Mouse (Mus musculus) liver, adult 2 months (tissue): ENCODE measurements around the gene Slc35b2. TPM values are rescaled to one million over a fixed set of nuclear protein-coding genes. Genes with fewer than 3 reads are reported as not detected.

Experiments used
- DNase-seq: peaks from one replicate; pipeline ENCODE4 v3.0.0-alpha.2; 2011; ENCODE audit warnings: low read depth, low spot score; ENCODE audit errors: extremely low read depth
- H3K27ac ChIP-seq: fragments of 200-500 bp; replicated peaks from 2 replicates; pipeline ENCODE4 v1.5.1; 2012; ENCODE audit warnings: low read depth, mild to moderate bottlenecking, control low read depth, inconsistent platforms, low read length; ENCODE audit not compliant: insufficient read depth
- H3K27me3 ChIP-seq: fragments of 200-500 bp; 2 replicates; pipeline ENCODE4 v1.6.1; 2012; ENCODE audit warnings: mild to moderate bottlenecking, moderate library complexity, low read length, inconsistent platforms; ENCODE audit not compliant: control insufficient read depth, insufficient read depth
- H3K36me3 ChIP-seq: fragments of 200-500 bp; 2 replicates; pipeline ENCODE4 v1.6.1; 2012; ENCODE audit warnings: low read length, inconsistent platforms; ENCODE audit not compliant: control insufficient read depth, insufficient read depth
- H3K4me1 ChIP-seq: fragments of 200-500 bp; 2 replicates; pipeline ENCODE4 v1.6.1; 2011; ENCODE audit warnings: low read length; ENCODE audit not compliant: control insufficient read depth, insufficient read depth
- H3K4me3 ChIP-seq: fragments of 200-500 bp; 2 replicates; pipeline ENCODE4 v1.5.1; 2011; ENCODE audit warnings: low read depth, mild to moderate bottlenecking, control low read depth, low read length, moderate library complexity; ENCODE audit not compliant: insufficient read depth
- H3K79me2 ChIP-seq: fragments of 200-500 bp; 2 replicates; pipeline ENCODE4 v1.6.1; 2012; ENCODE audit warnings: inconsistent platforms, mild to moderate bottlenecking, low read length, moderate library complexity; ENCODE audit not compliant: control insufficient read depth, insufficient read depth
- H3K9ac ChIP-seq: fragments of 200-500 bp; 2 replicates; pipeline ENCODE4 v1.6.1; 2012; ENCODE audit warnings: low read depth, mild to moderate bottlenecking, control low read depth, inconsistent platforms, low read length
- CTCF ChIP-seq: fragments of 200-500 bp; IDR thresholded peaks from 2 replicates; pipeline ENCODE4 v1.5.1; 2011; ENCODE audit warnings: low read depth, low read length, control low read depth
- POLR2A ChIP-seq: fragments of 200-500 bp; IDR thresholded peaks from 2 replicates; pipeline ENCODE4 v1.6.1; 2011; ENCODE audit warnings: low read length, control low read depth; ENCODE audit not compliant: insufficient read depth; ENCODE audit errors: extremely low read depth
- WGBS: fragments of 180-500 bp; shearing (Covaris S2); methylation state at CpG from one replicate; pipeline ENCODE4 v1.1.7; 2018; 5-methylcytosine and 5-hydroxymethylcytosine counted together
- polyA plus RNA-seq: library from polyadenylated mRNA; depleted of rRNA; stranded (reverse); fragments of >200 nt; gene quantifications from 2 replicates; pipeline ENCODE4 v1.2.3, GENCODE M21; 2012
- total RNA-seq: library from RNA; depleted of rRNA; stranded (reverse); fragments of >200 nt; gene quantifications from 2 replicates; pipeline ENCODE4 v1.2.3, GENCODE M21; 2014

Gene Slc35b2
- total and polyA plus RNA-seq, 2 experiments: 45.9 to 69.7 TPM

GRCm38 (mm10) chr17:45575123-45575897, 11.6 kb downstream of the Slc35b2 start:
- TF ChIP-seq CTCF: no peak
- no peak for TF ChIP-seq POLR2A
- no peak for DNase-seq
- Histone ChIP-seq H3K79me2 (peaks cover 8% of the 10 kb centered on the region), H3K27me3 (no peaks in the 10 kb centered on the region), H3K36me3 (peaks cover 14% of the 10 kb centered on the region), H3K4me3 (no peak overlapping the region), H3K27ac (peak overlapping the region; percentile 99), H3K9ac (no peak overlapping the region), H3K4me1 (peaks cover 17% of the 10 kb centered on the region)
- WGBS: 91% methylated on average over 8 of the region's 8 CpGs

GRCm38 (mm10) chr17:45578242-45578641, 14.6 kb downstream of the Slc35b2 start:
- H3K4me3 ChIP-seq: no peak overlapping the region
- H3K9ac ChIP-seq: no peak overlapping the region
- 72% methylated on average over 5 of the region's 5 CpGs for WGBS
- DNase-seq: no peak
- no peaks in the 10 kb centered on the region for H3K79me2 ChIP-seq
- no peak overlapping the region for H3K27ac ChIP-seq
- H3K27me3 ChIP-seq: no peaks in the 10 kb centered on the region
- H3K36me3 ChIP-seq: no peaks in the 10 kb centered on the region
- peaks cover 8% of the 10 kb centered on the region for H3K4me1 ChIP-seq
- TF ChIP-seq CTCF: no peak
- TF ChIP-seq POLR2A: no peak

- no peaks in the 10 kb centered on the region for H3K79me2 ChIP-seq
- 70% methylated on average over 7 of the region's 7 CpGs for WGBS
- no peak overlapping the region for H3K27ac ChIP-seq
- H3K4me1 ChIP-seq: peaks cover 11% of the 10 kb centered on the region
- H3K27me3 ChIP-seq: no peaks in the 10 kb centered on the region
- no peak overlapping the region for H3K4me3 ChIP-seq
- no peak overlapping the region for H3K9ac ChIP-seq
- TF ChIP-seq POLR2A (no peak), CTCF (peak; percentile 31; the same call in 1 of the 2 replicates)
- peak; percentile 43 for DNase-seq
- no peaks in the 10 kb centered on the region for H3K36me3 ChIP-seq
Measured at GRCm38 (mm10) chr17:45578843-45579242, 15.2 kb downstream of the Slc35b2 start.

GRCm38 (mm10) chr17:45579554-45579953, 15.9 kb downstream of the Slc35b2 start:
- H3K9ac ChIP-seq: no peak overlapping the region
- TF ChIP-seq CTCF (no peak), POLR2A (no peak)
- H3K27ac ChIP-seq: no peak overlapping the region
- no peaks in the 10 kb centered on the region for H3K36me3 ChIP-seq
- H3K27me3 ChIP-seq: no peaks in the 10 kb centered on the region
- no peaks in the 10 kb centered on the region for H3K79me2 ChIP-seq
- peaks cover 12% of the 10 kb centered on the region for H3K4me1 ChIP-seq
- DNase-seq: no peak
- no peak overlapping the region for H3K4me3 ChIP-seq
- 83% methylated on average over 4 of the region's 4 CpGs for WGBS

GRCm38 (mm10) chr17:45580958-45581477, 17.3 kb downstream of the Slc35b2 start:
- Histone ChIP-seq H3K9ac (no peak overlapping the region), H3K27ac (no peak overlapping the region), H3K4me1 (peaks cover 17% of the 10 kb centered on the region), H3K27me3 (no peaks in the 10 kb centered on the region), H3K79me2 (no peaks in the 10 kb centered on the region), H3K4me3 (no peak overlapping the region), H3K36me3 (peaks cover under 1% of the 10 kb centered on the region)
- TF ChIP-seq POLR2A (no peak), CTCF (no peak)
- 34% methylated on average over 12 of the region's 12 CpGs for WGBS
- DNase-seq: no peak

- Histone ChIP-seq H3K27me3 (no peaks in the 10 kb centered on the region), H3K4me3 (no peak overlapping the region), H3K27ac (no peak overlapping the region), H3K9ac (no peak overlapping the region), H3K4me1 (peaks cover 22% of the 10 kb centered on the region), H3K36me3 (peaks cover 5% of the 10 kb centered on the region), H3K79me2 (no peaks in the 10 kb centered on the region)
- WGBS: 3% methylated on average over 2 of the region's 2 CpGs
- peak; percentile 63 for DNase-seq
- TF ChIP-seq CTCF (peak; percentile 59), POLR2A (no peak)
Measured at GRCm38 (mm10) chr17:45581567-45581983, 17.9 kb downstream of the Slc35b2 start.
